Mouse (Mus musculus): ENCODE data around the gene Nek3. TPM values are rescaled to one million over a fixed set of nuclear protein-coding genes. Genes with fewer than 3 reads are reported as not detected.
A peak's percentile ranks its signal among the peaks of the same experiment; 100 is the strongest.
"Not testable (repeated sequence)": the region's sequence is repeated elsewhere in the genome, so short reads cannot be mapped to it uniquely, and the experiment has no call there.

The Nek3 gene
- total RNA-seq, 1 experiment from 2014 or later = 3.7 TPM

- no peak for ATAC-seq (replicated peaks in 1 of 2; ENCODE audit: insufficient read depth in 1 of 2, low FRiP score in 2 of 2, low TSS enrichment in 1 of 2, low read depth in 1 of 2, poor library complexity in 2 of 2, severe bottlenecking in 2 of 2)
Observed at GRCm38 (mm10) chr8:22149643-22150344, 16.4 kb downstream of the Nek3 start.

GRCm38 (mm10) chr8:22148367-22148740 is 17.9 kb downstream of the Nek3 start:
- ATAC-seq (replicated peaks in 1 of 2; ENCODE audit: insufficient read depth in 1 of 2, low FRiP score in 2 of 2, low TSS enrichment in 1 of 2, low read depth in 1 of 2, poor library complexity in 2 of 2, severe bottlenecking in 2 of 2) = no peak

GRCm38 (mm10) chr8:22147706-22148366 is 18.4 kb downstream of the Nek3 start:
- ATAC-seq (replicated peaks in 1 of 2; ENCODE audit: insufficient read depth in 1 of 2, low FRiP score in 2 of 2, low TSS enrichment in 1 of 2, low read depth in 1 of 2, poor library complexity in 2 of 2, severe bottlenecking in 2 of 2) = no peak

DNA sequence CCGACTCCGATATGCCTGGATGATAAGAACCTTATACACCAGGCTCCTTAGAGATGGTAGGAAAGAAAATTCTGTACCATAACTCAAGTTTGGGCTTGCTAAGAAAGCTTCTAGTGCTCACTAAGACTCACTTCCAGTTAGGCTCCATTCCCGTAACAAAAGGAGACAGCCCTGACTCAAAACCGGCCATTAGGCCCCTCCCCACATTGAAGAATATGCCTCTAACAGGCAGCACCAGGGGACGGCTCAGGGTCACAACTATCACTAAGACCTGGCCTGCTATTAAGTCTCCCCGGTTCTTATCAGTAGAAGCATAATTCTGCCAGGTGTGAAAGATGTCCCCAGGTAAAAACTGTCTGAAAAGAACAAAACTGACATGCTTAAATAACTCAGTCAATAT is 20.4 kb downstream of the Nek3 start:
- no peak for ATAC-seq (replicated peaks in 1 of 2; ENCODE audit: insufficient read depth in 1 of 2, low FRiP score in 2 of 2, low TSS enrichment in 1 of 2, low read depth in 1 of 2, poor library complexity in 2 of 2, severe bottlenecking in 2 of 2)

DNA sequence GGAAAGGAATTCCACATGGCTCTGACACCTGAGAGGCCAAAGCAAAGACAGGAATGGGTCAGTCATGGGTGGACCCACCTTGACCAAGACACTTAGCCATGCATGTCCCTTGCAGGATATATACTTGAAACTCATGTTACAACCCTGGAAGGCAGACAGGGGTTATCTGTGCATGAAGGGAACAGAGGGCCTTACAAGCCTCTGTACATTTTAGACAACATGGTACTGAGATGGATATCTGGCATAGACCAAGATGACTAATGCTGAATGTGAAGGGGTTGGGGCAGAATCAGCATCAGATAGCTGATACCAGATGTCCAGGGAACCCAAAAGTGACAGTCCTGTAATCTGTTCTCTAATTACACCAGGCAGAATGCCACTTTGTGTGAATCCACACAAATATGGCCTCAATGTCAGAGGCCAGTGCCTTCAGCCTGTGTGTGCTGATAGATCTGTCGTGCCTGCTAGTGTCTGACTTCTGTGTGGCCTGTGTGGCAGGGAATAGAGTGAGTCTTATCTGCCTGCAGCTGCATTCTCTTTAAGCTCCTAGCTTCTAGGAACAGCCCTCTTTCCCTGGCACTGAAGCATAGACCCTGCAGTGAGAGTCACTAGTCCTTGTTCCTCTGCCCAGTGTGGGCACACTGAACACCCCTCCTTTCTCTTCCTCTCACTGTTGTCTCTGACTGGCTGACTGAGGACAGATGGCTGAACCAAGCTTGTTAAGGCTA is 22.3 kb downstream of the Nek3 start:
- no peak; a peak in 1 of 4 replicates for ATAC-seq (replicated peaks in 1 of 2; ENCODE audit: insufficient read depth in 1 of 2, low FRiP score in 2 of 2, low TSS enrichment in 1 of 2, low read depth in 1 of 2, poor library complexity in 2 of 2, severe bottlenecking in 2 of 2)

- no peak for ATAC-seq (replicated peaks in 1 of 2; ENCODE audit: insufficient read depth in 1 of 2, low FRiP score in 2 of 2, low TSS enrichment in 1 of 2, low read depth in 1 of 2, poor library complexity in 2 of 2, severe bottlenecking in 2 of 2)
Observed at GRCm38 (mm10) chr8:22142592-22142991, 23.6 kb downstream of the Nek3 start.

GRCm38 (mm10) chr8:22141836-22142385 is 24.3 kb downstream of the Nek3 start:
- ATAC-seq (replicated peaks in 1 of 2; ENCODE audit: insufficient read depth in 1 of 2, low FRiP score in 2 of 2, low TSS enrichment in 1 of 2, low read depth in 1 of 2, poor library complexity in 2 of 2, severe bottlenecking in 2 of 2) = no peak

DNA sequence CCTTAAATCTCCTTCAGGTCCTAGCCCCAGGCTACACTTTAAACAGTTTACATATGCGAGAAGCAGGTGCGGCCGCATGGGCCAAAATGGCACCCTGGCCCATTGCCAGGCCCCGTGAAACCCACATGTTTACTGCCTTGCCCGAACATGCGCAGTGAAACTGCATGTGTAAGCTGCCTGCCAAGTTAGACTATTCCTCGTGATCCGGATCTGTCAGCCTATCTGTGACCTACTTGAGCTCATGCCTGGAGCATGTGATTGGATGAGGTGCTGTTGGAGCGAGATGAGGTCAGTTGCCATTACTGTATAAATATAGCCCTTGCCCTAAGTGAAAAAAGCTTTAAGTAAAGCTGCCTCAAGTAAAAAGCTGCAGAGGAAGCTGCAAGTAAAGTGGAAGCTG is 29.8 kb downstream of the Nek3 start:
- not testable (repeated sequence) for ATAC-seq (replicated peaks in 1 of 2; ENCODE audit: insufficient read depth in 1 of 2, low FRiP score in 2 of 2, low TSS enrichment in 1 of 2, low read depth in 1 of 2, poor library complexity in 2 of 2, severe bottlenecking in 2 of 2)

- no peak for ATAC-seq (replicated peaks in 1 of 2; ENCODE audit: insufficient read depth in 1 of 2, low FRiP score in 2 of 2, low TSS enrichment in 1 of 2, low read depth in 1 of 2, poor library complexity in 2 of 2, severe bottlenecking in 2 of 2)
Observed at GRCm38 (mm10) chr8:22134750-22135135, 31.5 kb downstream of the Nek3 start.

DNA sequence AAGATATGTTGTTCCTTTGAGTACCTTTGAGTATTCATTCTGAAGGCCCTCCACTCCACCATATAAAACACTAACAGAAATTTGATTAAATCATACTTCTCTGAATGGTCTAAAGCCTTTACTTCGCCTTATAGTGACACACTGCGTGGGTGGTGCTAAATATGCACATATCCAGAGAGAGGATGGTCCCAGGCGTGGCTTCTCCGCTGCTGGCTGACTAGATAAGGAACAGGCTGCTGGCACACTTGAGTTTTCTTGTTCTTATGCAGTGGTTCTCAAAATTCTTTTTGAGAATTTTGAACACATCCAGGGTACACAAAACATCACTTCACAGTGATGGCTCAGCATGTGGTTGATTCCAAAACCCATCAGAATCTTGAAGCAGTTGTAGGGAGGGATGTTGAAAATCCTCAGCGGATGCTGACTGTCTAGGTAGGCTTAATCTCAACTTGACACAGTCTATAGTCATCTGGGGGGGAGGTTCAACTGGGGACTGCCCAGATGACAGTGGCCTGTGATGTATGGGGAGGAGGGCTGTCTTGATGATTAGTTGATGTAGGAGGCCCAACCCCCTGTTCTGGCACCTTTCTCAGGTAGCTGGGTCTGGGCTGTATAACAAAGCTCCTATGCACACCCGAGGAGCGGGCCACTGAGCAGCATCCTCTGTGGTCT is 32.0 kb downstream of the Nek3 start:
- peak in 1 of 2 experiments; percentile 17; a peak in 1 of 4 replicates for ATAC-seq (replicated peaks in 1 of 2; ENCODE audit: insufficient read depth in 1 of 2, low FRiP score in 2 of 2, low TSS enrichment in 1 of 2, low read depth in 1 of 2, poor library complexity in 2 of 2, severe bottlenecking in 2 of 2)

- no peak for ATAC-seq (replicated peaks in 1 of 2; ENCODE audit: insufficient read depth in 1 of 2, low FRiP score in 2 of 2, low TSS enrichment in 1 of 2, low read depth in 1 of 2, poor library complexity in 2 of 2, severe bottlenecking in 2 of 2)
Observed at GRCm38 (mm10) chr8:22132062-22132461, 34.2 kb downstream of the Nek3 start.

DNA sequence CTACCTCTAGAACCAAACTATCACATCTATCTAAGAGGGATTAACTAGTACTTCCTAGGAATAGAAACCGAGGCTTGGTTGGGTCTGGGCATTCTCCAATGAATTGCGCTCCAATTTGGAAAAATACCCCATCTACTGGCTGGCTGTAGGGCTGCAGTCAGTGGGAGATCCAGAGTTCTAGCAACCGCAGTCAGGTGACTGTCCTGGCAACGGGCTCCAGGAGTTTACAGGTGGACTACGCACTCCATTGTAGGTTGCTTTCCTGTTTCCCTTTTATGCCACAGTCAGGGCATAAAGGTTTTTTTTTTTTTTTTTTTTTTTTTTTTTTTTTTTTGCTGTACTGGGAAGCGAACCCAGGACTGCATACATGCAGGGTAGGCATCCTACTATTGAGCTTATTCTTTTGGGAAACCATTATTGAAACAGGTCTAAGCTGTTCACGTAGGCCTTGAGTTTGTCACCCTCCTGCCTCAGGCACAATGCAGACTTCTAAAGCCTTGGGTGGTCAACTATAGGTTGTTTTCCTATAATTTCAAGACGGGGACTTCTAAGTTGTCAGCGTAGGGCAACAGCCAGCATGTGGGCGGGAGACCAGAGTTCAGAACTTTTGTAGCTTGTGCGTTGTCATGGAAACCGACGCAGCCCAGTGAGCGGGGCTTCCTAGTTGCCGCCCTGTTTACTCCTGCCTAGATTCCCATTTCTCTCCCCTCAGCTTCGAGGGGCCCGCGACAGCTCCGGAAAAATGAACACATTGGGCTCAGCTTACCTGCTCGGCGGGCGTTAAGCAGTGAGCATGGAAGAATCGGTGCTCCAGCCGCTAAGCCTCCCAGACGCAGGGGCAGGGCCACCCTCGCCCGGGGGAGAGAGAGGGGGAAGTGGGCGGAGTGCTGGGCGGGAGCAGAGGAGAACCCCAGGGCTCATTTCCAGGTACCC is 41.7 kb downstream of the Nek3 start, which contains the start of gene Nek5:
Gene Nek5, minus strand, starts transcription at position 834 of the 933 bp plus-strand sequence.
- peak; percentile 86 to 89 for ATAC-seq (replicated peaks in 1 of 2; ENCODE audit: insufficient read depth in 1 of 2, low FRiP score in 2 of 2, low TSS enrichment in 1 of 2, low read depth in 1 of 2, poor library complexity in 2 of 2, severe bottlenecking in 2 of 2)

- ATAC-seq (replicated peaks in 1 of 2; ENCODE audit: insufficient read depth in 1 of 2, low FRiP score in 2 of 2, low TSS enrichment in 1 of 2, low read depth in 1 of 2, poor library complexity in 2 of 2, severe bottlenecking in 2 of 2) = no peak
Observed at GRCm38 (mm10) chr8:22107020-22107419, 59.2 kb downstream of the Nek3 start.

DNA sequence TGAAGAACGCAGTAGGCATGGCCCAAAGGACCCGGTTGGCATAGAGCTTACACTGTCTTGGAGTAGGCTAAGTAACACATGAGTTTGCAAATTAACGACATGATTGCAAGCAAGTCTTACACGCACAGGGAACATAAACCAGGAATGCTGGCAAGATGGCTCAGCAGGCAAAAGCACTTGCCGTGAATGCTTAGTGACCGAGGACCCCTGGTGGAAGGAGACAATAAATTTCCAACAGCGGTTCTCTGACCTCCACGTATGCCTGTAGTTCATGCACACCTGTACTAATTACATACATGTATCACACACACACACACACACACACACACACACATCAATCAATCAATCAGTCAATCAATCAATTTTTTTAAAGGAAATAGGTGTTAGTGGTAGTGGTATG is 74.7 kb downstream of the Nek3 start:
- ATAC-seq (replicated peaks in 1 of 2; ENCODE audit: insufficient read depth in 1 of 2, low FRiP score in 2 of 2, low TSS enrichment in 1 of 2, low read depth in 1 of 2, poor library complexity in 2 of 2, severe bottlenecking in 2 of 2) = no peak

- ATAC-seq (replicated peaks in 1 of 2; ENCODE audit: insufficient read depth in 1 of 2, low FRiP score in 2 of 2, low TSS enrichment in 1 of 2, low read depth in 1 of 2, poor library complexity in 2 of 2, severe bottlenecking in 2 of 2) = no peak
Observed at GRCm38 (mm10) chr8:22089226-22089625, 77.0 kb downstream of the Nek3 start.

DNA sequence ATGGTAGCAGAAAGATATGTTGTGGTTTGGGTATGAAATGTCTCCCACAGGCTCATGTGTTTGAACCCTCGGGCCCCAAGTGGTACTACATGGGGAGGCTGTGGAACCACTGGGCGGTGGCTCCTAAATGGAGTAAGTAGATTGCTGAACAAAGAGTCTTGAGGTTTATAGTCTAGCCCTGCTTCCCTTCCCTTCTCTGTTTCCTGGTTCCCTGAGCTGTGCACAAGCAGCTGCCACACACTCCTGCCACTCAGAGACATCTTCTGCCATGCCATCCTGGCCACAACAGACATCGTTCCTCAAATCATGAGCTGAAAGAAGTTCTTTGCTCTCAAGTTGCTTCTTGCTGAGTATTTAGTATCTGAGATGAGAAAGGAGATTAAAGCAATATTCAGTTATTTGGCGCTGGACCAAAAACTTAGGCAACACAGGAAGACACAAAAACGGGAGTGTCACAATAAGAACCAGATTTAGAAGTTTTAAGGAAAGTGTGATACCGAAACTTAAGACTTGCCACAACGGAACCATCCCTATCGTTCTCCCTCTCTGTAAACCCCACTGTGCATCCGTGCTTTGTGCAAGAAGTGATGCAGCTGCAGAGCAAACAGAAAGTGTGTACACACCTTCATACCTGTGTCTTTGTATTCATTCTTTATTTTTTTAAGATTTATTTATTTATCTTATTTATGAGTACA is 86.8 kb downstream of the Nek3 start:
- no peak for ATAC-seq (replicated peaks in 1 of 2; ENCODE audit: insufficient read depth in 1 of 2, low FRiP score in 2 of 2, low TSS enrichment in 1 of 2, low read depth in 1 of 2, poor library complexity in 2 of 2, severe bottlenecking in 2 of 2)

Measured in hematopoietic stem cell, adult 5-6 weeks (primary cell).